Mouse (Mus musculus) bone marrow macrophage, adult 2 months (primary cell): ENCODE data around the gene Ywhab.

Experiments
- CTCF ChIP-seq: IDR thresholded peaks from 2 replicates; pipeline ENCODE4 v1.5.1; 2012; ENCODE audit warnings: low read depth, mild to moderate bottlenecking, low read length, moderate library complexity
- POLR2A ChIP-seq: IDR thresholded peaks from 2 replicates; pipeline ENCODE4 v1.6.1; 2012; ENCODE audit warnings: mild to moderate bottlenecking, low read depth, low read length, borderline replicate concordance

- TF ChIP-seq CTCF (no peak), POLR2A (no peak)
These were observed 13.3 kb downstream of the Ywhab start for GRCm38 (mm10) chr2:164007987-164008545.
